ENCODE assay signal across 8 mouse cellular contexts in the genomic region with DNA sequence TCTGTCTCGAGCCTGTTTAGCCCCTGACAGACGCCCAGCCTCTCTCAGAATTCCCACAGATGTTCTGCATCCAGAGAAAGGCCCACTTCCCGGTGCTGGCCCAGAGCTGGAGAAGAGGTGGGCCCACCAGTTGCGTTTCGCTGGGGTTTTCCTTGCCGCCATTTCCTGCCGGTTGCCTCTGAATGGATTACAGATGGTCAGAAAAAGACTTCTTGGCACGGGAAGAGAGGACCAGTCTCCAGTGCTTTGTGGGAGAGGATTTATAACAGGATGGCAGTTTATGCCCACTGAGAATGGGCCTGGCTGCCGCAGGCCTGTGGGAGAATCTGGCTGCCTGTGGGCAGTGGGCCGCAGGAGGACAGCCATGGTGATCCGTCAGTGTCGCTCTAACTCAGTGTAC. TPM values are rescaled to one million over a fixed set of nuclear protein-coding genes. Genes with fewer than 3 reads are reported as not detected.
DNase-seq lines count a peak whose midpoint lies in the region; ATAC-seq and TF ChIP-seq lines count a peak whose summit lies in the region.

No protein-coding gene starts in this region.

- no peak for TF ChIP-seq CTCF in hindbrain, postnatal 0 days (IDR thresholded peaks at IDR 0.05; ENCODE audit: low read depth)

- intact Hi-C loops in left cerebral cortex, postnatal 10 days (cut with DNase I): no loop called here

- peaks cover 15% of the 10 kb centered on the region for H3K4me1 ChIP-seq in kidney, embryonic 15.5 days
- H3K4me1 ChIP-seq in hindbrain, postnatal 0 days (ENCODE audit: insufficient read depth, low read length): peaks cover 4% of the 10 kb centered on the region

- H3K9me3 ChIP-seq in kidney, embryonic 15.5 days (replicated peaks): no peaks in the 10 kb centered on the region
- H3K9me3 ChIP-seq in hindbrain, postnatal 0 days (ENCODE audit: low read length): no peaks in the 10 kb centered on the region

- H3K9ac ChIP-seq in kidney, embryonic 15.5 days: 0 out of 2 replicates have a peak overlapping the region, but pooled peaks have one; percentile 1
- 0 out of 2 replicates have a peak overlapping the region, but pooled peaks have one; percentile 24 for H3K9ac ChIP-seq in hindbrain, postnatal 0 days (replicated peaks; ENCODE audit: low read length)

- H3K4me2 ChIP-seq in kidney, embryonic 15.5 days: peak overlapping the region; percentile 27; the same call in 1 of the 2 replicates
- H3K4me2 ChIP-seq in hindbrain, postnatal 0 days (ENCODE audit: low read depth, low read length): 0 out of 2 replicates have a peak overlapping the region, but pooled peaks have one; percentile 18

- WGBS in kidney, embryonic 15.5 days: 34% methylated on average over 12 of the region's 12 CpGs
- WGBS in hindbrain, postnatal 0 days: 24% methylated on average over 12 of the region's 12 CpGs

- no peak for ATAC-seq in kidney, embryonic 15.5 days (replicated peaks; ENCODE audit: low FRiP score)
- ATAC-seq in hindbrain, postnatal 0 days: peak; percentile 54

- peaks cover 6% of the 10 kb centered on the region; the same call in 1 of the 2 replicates for H3K36me3 ChIP-seq in kidney, embryonic 15.5 days
- no peaks in the 10 kb centered on the region for H3K36me3 ChIP-seq in hindbrain, postnatal 0 days (ENCODE audit: insufficient read depth, low read length)

- no peak for DNase-seq in kidney, adult 11 months
- peak; percentile 52 to 75 for DNase-seq in cerebellum, postnatal 14 days
- peak; percentile 71 for DNase-seq in hindbrain, postnatal 0 days (ENCODE audit: low spot score)
- peak; percentile 44 for DNase-seq in neural tube, embryonic 10.5 days (ENCODE audit: extremely low spot score, low spot score)
- DNase-seq in spleen, postnatal 14 days (ENCODE audit: low spot score in 2 of 2): no peak
- no peak for DNase-seq in urinary bladder, postnatal 25 days (ENCODE audit: low spot score)
- DNase-seq in left cerebral cortex, postnatal 10 days (ENCODE audit: extremely low spot score in 1 of 2, low spot score in 2 of 2): no peak

- no peaks in the 10 kb centered on the region for H3K27me3 ChIP-seq in kidney, embryonic 15.5 days
- H3K27me3 ChIP-seq in hindbrain, postnatal 0 days (ENCODE audit: insufficient read depth, low read length): no peaks in the 10 kb centered on the region

- peak overlapping the region; percentile 41 for H3K27ac ChIP-seq in kidney, embryonic 15.5 days
- H3K27ac ChIP-seq in hindbrain, postnatal 0 days: peak overlapping the region; percentile 67

- no peak overlapping the region for H3K4me3 ChIP-seq in kidney, embryonic 15.5 days (replicated peaks)
- H3K4me3 ChIP-seq in hindbrain, postnatal 0 days (ENCODE audit: low read length): no peak overlapping the region

RNA-seq across cellular contexts. Expression of gene Atxn7l1, which starts 15.0 kb away (rescaled TPM):
- polyA plus RNA-seq in kidney, embryonic 15.5 days (2015; fragmentation: Nextera tagmentation; extraction: Ambion mirVana): 11.1 and 12.7 TPM in 2 replicates
- 19.2 and 24.9 TPM in 2 replicates for total RNA-seq in hindbrain, postnatal 0 days (2014; rRNA removed)
- 15.8 TPM in 2 replicates for polyA plus RNA-seq in hindbrain, postnatal 0 days (2015; fragmentation: Nextera tagmentation; extraction: Ambion mirVana)
- total RNA-seq in left cerebral cortex, postnatal 10 days (2021): 10 to 100 TPM; 59.1 to 64.7 TPM

Comparison
In these comparisons a context has a peak if more than half of its experiments do, and no peak if none do; other contexts are left out.
1. DNase-seq: peak in cerebellum, postnatal 14 days (2 of 2), hindbrain, postnatal 0 days (single experiment) and neural tube, embryonic 10.5 days (single experiment); none in kidney, adult 11 months (single experiment), spleen, postnatal 14 days (0 of 2), urinary bladder, postnatal 25 days (single experiment) and left cerebral cortex, postnatal 10 days (0 of 2).